Mouse (Mus musculus): ENCODE results near the gene Ptprt.
"Not testable (repeated sequence)": the region's sequence is repeated elsewhere in the genome, so short reads cannot be mapped to it uniquely, and the experiment has no call there.

Gene Ptprt

DNA sequence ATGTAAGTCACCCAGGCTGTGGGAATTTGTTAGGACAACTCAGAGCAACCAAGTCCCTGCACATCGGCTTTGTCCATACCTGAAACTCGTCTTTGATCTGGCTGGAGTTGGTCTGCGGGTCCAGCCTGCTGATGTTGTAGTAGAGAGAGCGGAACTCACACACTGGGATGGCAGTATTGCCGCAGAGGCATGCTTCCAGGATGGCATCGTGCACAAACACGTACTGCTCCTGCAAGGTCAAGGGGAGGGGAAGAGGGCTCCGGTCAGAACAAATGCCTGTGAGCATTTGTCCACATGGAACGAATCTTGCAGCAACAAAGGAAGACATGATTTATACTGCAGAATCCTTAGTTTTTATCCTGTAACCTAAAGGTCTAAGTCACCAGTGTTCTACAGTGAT is 1107.3 kb downstream of the Ptprt start:
- DNase-seq (ENCODE audit: extremely low read depth, low read depth): no peak

DNA sequence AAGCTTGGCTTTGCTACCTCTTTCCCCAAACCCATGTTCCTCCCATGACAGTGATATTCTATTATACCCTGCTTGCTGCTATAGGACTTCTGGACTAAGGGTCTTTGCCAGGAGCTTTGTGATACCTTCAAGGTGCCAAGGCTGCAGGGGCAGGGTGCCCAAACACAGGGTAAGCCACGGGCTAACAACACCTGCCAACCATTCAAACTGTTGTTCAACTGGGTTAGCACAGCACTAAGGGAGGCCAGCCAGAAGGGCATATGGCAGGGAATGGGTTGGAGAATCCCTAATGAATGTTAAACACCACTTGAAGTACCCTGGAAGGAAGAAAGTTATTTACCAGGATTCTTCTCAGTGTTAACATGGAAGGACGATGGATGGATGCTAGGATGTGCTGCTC is 1108.9 kb downstream of the Ptprt start:
- DNase-seq (ENCODE audit: extremely low read depth, low read depth): no peak

DNA sequence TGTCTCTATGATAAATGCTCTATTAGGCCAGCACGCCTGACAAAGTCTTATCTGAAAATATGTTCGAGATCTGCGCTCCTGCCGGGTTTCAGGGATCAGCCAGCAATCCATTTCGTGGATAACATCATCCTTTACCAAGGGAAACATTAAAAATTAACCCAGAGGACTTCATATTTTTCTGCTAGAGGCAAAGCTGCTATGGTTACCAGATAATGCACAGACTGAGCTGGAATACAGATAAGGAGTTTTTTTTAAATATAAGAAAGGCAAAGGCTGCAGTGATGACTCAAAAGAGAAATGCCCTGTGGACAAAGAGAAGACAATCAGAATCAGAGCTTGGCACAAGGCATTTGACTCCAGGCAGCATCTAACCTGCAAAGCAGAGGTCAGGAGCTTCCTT is 1111.4 kb downstream of the Ptprt start:
- no peak for DNase-seq (ENCODE audit: extremely low read depth, low read depth)

DNA sequence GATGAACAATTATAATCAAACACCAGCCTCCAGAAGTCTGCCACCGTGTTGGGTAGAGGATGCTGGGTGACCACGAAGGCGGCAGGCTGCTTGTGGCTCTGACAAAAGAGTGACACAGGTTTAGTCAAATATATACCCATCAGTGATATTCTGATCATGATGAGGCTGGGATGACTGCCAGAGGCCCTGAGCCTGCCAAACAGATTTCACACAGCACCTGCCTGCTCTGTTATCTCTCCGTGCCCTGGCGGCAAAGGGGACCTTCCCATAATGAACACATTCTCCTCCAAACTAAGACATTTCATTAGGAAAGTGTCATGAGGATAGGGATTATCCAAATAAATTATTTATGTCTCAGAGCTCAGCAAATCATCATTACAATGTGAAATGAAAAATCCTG is 1113.6 kb downstream of the Ptprt start:
- DNase-seq (ENCODE audit: extremely low read depth, low read depth): no peak

DNA sequence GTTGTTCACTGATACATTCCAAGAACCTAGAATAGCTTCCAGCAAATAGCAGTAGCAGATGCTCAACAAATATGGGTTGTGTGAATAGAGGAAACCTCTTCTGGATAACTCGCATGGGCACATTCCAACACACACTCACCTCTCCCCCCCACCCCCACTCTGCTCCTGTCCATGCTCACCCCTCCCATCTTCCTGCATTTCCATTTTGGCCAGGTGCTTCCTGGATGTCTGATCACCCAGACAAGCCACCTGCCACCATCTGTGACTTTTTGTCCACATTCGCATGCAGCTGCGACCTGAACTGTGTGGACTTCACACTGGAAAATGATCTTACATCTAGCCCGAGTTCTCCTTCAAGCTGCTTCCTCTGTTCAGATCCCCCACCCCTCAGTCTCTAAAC is 1115.5 kb downstream of the Ptprt start:
- no peak for DNase-seq (ENCODE audit: extremely low read depth, low read depth)

DNA sequence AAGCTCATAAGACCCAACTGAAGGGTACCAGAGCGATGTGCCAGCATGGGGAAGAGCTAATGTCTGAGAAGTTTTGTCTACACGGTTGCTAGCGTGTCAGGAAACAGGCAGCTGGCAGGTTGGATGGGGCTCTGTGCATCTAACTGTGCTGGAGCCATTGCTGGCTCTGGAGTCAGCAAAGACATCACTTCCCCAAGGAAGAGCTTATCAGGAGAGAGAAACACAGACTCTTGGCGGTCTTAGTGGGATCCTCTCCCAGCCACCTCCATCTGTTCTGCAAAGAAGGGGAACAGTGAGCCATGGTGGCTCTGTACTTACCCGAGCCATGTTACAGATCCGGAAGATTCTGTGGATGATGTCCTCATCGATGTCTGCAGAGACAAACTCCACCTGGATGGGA is 1126.8 kb downstream of the Ptprt start:
- no peak for DNase-seq (ENCODE audit: extremely low read depth, low read depth)

DNA sequence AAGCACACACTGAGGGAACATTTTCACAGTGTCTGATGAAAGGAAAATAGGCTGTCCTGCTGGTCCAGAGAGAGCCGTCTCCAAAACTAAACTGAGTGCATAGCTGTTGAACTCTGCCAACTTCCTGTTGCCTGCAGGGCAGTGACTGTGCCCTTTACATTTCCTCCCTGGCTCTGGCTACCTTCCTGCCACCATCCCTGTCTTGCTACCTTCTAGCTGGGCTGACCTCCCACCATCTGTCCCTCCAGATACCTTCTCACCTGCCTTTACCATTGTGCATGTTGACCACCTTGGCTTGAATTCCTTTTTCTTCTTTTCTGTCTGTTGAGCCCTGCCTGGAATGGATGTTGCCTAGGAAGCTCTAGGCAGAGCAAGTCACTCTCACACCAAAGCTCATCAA is 1133.8 kb downstream of the Ptprt start:
- DNase-seq (ENCODE audit: extremely low read depth, low read depth): no peak

DNA sequence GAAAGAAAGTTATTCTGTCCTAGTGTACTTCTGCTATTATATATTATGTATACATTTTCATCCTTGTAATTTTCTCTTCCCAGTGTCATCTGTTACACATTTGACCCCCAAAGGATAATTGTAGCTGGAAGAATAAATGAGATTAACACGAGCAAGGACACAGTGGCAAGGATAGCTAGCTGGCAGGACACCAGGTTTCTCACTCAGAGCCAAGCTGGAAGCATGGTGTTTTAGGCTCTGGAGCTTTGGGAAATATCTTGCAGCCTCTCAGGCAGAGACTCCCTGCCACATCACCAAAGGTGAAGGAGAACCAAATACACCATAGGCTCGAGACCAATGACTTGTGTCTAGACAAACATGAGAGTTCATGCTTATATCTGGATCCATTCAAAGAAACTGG is 1141.3 kb downstream of the Ptprt start:
- DNase-seq (ENCODE audit: extremely low read depth, low read depth): no peak

DNA sequence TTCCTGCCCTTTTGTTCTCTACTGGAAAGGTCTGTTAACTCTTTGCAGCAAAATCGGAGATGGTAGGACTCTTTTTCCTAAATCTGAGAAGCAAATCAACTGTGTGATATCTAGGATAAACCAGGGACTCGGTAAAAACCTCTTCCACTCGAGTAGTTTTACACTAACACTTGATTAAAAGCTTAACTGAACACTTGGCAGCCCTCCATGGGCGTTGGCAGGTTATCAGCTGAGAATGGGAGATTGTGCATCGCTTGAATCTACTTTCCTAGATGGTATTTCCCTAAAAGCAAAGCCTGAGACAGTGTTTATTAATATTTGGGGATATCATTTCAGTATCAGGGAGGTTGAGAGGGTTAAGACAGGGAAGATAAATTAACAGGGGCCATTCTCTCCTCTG is 1144.0 kb downstream of the Ptprt start:
- DNase-seq (ENCODE audit: extremely low read depth, low read depth): no peak

DNA sequence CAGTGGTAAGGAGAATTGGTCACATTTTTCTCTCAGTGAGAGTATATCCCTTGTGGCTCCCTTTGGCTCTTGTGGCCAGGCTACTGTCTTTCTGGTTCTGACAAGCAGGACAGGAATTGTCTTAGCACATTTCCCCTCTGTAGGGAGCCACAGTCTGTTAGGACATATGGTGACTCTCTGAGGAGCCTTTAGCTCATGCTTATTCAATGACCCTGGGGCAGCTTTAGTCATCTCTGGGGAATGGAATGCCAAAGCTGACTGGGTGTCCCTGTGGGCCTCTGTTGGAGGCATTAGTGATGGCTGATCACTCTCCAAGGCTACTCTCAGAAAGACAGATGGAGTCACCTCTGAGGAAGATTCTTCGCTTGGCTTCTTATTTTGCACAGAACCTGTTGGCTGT is 1147.7 kb downstream of the Ptprt start:
- DNase-seq (ENCODE audit: extremely low read depth, low read depth): no peak

DNA sequence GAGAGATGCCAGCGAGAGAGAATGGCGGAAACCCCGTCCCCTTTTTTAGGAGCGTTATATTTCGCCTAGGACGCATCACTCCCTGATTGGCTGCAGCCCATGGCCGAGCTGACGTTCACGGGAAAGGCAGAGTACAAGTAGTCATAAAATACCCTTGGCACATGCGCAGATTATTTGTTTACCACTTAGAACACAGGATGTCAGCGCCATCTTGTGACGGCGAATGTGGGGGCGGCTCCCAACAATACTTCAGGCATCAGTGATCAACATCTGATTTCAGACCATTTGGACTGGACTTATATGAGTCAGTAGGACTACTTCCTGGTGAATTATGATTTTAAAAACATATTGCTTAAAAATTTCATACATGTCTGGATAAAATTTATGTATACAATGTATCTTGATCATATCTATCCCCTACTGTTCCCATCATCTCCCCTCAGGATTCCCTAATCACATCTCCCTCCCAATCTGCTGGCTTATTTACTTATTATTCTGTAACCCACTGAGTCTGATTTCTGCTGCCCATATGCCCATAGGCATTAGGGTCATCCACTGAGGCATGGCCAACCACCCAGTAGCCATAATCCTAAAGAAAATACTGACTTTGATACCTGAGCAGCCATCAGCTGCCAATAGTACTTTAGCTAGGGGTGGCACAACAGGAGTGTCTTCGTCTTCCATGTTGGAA is 1148.9 kb downstream of the Ptprt start:
- not testable (repeated sequence) for DNase-seq (ENCODE audit: extremely low read depth, low read depth)

DNA sequence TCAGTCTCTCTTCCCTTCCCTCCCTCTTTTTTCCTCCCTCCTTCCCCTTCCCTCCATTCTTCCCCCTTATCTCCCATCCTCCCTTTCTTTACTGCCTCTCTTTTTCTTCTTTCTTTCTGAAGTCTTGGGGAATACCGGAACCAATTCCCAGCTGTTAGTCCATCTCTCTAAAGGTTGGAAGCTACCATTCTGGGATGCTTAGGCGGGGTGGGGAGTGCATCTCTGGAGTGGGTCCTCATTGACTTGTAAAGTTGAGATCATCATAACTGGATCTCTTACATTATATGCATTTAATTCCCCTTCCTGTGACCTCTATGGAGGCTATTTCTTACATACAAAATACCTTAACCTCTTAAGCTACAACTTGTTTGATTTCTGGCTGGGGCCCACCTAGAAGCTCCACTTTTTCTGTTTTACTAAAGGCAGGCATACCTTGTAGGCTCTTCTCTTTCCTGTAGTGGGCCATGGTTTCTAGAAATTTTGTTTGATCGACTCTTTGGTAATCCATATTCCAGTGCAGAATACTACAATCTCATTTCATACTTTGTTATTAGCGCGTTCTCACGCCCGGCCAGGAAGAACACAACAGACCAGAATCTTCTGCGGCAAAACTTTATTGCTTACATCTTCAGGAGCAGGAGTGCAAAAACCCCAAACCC is 1149.7 kb downstream of the Ptprt start:
- no peak for DNase-seq (ENCODE audit: extremely low read depth, low read depth)

DNA sequence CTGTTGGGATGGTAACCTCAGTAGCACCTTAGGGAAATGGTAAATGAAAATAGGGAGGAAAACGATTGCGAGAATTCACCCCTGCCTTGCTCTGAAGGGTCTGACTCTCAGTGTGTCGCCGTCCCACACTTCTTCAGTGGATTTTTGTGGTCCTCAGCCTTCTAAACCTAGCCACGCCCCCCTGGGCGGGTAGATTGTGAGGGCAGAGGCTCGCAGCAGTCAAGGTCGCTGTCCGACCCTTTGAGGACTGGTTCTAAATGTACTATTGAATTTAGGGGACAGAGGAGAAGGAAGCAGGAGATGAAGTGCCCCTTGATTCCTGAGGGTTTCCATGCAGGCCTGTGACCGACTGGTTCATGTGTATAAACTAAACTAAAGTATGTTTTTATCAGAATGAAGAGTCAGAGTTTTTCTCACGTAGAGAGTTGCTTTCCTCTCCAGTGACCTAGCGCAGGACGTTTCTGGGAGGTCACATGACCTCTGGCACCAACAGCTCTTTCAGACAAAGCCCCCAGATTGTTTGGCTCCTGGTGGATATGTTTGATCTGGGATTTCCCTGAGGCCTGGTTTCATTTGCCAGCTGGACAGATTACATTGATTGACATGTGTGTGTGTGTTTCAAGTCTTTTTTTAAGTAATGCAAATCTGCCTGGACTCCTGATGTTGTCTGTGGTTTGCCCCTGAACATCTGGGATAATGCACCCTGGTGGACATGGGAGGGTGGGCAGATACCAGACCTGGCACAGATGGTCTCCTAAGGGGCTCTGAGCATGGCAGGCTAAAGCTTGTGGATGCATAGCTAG is 1161.6 kb downstream of the Ptprt start:
- DNase-seq (ENCODE audit: extremely low read depth, low read depth): no peak

DNA sequence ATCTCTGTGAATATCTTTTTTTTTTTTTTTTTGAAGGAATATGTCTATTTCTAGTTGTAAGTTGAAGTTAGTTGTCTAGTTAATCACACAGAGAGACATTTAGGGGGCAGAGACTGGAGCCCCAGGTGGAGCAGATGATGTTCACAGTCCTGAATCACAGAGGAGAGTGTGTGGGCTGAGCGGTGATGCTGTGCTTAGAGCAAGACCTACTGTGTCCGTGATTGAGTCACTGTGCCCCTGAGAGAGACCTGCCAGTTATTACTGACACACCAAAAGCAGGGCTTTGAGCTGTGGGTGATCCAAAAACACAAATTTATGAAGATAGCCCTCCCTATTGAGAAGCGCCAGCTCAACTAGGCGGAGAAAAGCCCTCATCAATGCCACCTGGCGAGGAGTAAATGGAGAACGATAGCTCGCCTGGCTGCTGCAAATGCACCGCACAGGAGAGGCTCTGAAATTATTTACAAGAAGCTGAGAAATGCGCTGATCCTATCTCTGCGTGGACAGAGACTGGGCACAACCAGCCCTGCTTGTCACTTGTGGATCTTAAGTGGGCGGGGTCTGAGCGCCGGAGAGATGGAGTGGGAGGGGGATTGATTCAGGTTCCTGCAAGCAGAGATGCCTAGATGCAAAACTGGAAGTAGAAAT is 1162.4 kb downstream of the Ptprt start:
- DNase-seq (ENCODE audit: extremely low read depth, low read depth): no peak

DNA sequence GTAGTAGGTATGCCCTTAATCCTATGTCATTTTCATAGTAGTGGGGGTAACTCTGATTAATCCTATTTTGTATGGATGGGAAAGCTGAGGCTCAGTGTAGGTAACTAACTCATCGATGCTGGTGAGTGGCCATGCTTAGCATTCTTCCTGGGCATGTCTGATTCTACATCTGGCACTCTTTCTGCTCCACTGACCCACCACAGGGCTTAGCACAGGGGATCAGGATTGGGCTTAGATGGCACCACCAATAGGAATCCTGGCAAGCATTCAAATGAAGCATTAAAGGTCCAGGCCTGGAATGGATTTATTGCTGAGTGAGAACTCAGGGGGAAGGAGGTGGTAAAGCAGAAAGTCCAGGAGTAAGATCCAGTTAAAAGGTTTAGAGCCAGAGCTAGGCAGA is 1179.2 kb downstream of the Ptprt start:
- DNase-seq (ENCODE audit: extremely low read depth, low read depth): no peak

DNA sequence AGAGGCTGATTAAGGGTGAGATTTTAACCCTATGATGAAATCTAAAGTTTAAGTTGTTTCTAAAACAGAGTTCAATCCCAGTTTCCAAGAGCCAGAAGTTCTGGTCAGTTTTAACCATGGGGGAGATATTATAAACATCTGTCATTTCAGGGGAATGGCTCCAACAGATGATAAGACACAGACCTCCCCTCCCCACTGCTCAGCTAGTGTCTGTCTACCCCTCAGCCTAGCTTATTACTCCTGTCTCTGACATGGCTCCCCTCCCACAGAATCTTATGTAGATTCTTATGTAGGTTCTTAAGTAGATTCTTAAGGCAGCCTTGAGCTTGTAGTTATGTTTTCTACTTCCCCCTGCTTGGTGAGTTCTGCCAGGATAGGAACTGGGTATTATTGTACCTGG is 1180.5 kb downstream of the Ptprt start:
- no peak for DNase-seq (ENCODE audit: extremely low read depth, low read depth)

All from MEL-GATA-1-ER (cell line).